Mouse (Mus musculus) adrenal gland, postnatal 25 days (tissue): Measurements from ENCODE around the gene Aph1c. TPM values are rescaled to one million over a fixed set of nuclear protein-coding genes. Genes with fewer than 3 reads are reported as not detected.
"Not testable (repeated sequence)": the region's sequence is repeated elsewhere in the genome, so short reads cannot be mapped to it uniquely, and the experiment has no call there.

Source experiments
- DNase-seq: peaks from one replicate; pipeline ENCODE4 v3.0.0; 2021; ENCODE audit warnings: mixed read lengths
- long read RNA-seq: library from polyadenylated mRNA; stranded (forward); transcript quantifications from one replicate; pipeline ENCODE4 v2.0.0, GENCODE M21; 2021
- total RNA-seq: library from RNA; stranded (reverse); gene quantifications from 2 replicates; pipeline ENCODE4 v1.2.3, GENCODE M21; 2021

Aph1c gene
- 5.7 and 13.6 TPM in 2 replicates for total RNA-seq
- long read RNA-seq, full-length matches to known transcripts, result 9 of 16 reads
- long read RNA-seq, partial matches to known transcripts, result 1 of 16 reads
- long read RNA-seq, other reads (novel, unspliced or antisense), result 6 of 16 reads

GRCm38 (mm10) chr9:66834318-66835096, at the start of gene Aph1c:
TSS of gene Aph1c (minus strand) at chr9:66834726.
- DNase-seq, result peak; percentile 98

GRCm38 (mm10) chr9:66883500-66883899, 49.0 kb upstream of the Aph1c start:
- DNase-seq, result no peak

DNA sequence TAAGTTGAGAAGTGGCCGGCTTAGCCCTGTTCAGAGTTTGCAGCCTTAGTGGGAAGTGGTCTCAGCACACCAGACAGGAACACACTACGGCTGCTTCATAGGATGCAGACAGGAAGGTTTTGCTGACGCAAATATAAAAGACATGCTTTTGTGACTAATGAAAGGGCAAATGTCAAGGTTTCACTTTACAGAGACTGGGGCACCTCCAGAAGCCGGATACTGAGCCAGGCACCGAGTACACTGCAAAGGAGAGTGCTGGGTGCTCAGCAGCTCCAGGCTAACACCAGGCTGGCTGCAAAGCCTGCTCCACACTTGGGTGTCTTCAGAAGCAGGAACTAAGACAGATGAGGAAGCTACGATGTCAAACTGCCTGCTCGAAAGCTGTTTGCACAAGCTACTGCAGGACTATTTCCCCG, 47.9 kb upstream of the Aph1c start:
- DNase-seq, result peak; percentile 23

DNA sequence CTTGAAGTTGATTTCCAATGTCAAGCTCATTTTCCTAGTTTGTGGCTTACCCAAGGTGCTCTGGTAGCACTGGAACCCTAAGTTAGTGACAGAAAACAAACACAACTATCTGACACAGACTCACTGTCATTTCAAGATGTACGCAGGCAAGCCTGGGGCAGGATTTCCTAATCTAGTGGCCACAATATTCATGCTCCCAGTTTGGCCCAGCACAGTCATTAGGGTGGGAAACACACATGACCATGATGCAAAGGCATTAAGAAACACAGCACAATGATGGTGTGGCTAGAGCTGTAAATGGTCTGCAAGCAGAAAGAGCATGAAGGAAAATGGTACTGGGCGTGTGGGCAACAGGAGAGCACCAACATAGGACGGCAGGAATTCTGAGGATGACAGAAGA, 47.3 kb upstream of the Aph1c start:
- no peak for DNase-seq

GRCm38 (mm10) chr9:66880752-66881151, 46.2 kb upstream of the Aph1c start:
- DNase-seq, result no peak

- DNase-seq, result no peak
These were observed 45.0 kb upstream of the Aph1c start for GRCm38 (mm10) chr9:66879486-66879885.

DNA sequence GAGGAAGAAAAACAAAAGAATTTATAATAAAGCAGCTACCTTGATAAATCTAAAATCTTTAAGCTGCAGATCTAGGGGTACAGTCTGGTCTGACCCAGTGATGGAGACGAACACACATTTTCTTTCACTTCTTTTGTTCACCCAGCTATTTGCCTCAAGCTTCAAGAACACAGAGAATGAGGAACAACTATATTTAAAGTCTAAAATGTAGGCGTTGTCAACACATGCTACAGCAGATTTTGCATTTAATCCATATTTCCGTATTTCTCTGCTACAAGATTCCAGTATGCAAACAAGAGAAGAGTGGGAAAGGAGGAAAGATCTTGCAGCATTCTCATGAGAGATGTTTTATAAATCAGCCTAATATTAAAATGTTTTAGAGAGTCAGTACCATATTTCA, 44.4 kb upstream of the Aph1c start:
- no peak for DNase-seq

DNA sequence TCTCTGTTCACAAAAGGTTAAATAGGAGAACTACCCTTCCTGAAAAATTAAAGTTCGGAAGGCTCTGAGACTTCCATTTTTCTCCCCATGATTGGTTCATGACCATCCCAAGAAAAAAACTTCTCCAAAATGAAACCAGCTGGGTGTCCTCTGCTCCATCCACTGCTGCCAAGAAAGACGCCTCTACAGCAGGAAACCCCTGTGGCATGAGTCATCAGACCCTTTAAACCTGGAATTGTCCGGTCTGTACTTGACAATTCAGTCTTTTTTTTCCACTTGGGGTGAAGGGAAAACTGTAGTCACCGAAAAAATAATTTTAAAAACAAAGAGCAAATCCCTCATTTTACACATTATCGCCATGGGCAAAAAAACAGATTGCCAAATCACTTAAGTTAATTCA, 42.1 kb upstream of the Aph1c start:
- no peak for DNase-seq

GRCm38 (mm10) chr9:66874297-66874696, 39.8 kb upstream of the Aph1c start:
- DNase-seq, result no peak

- no peak for DNase-seq
These were observed 39.0 kb upstream of the Aph1c start for GRCm38 (mm10) chr9:66873531-66873930.

DNA sequence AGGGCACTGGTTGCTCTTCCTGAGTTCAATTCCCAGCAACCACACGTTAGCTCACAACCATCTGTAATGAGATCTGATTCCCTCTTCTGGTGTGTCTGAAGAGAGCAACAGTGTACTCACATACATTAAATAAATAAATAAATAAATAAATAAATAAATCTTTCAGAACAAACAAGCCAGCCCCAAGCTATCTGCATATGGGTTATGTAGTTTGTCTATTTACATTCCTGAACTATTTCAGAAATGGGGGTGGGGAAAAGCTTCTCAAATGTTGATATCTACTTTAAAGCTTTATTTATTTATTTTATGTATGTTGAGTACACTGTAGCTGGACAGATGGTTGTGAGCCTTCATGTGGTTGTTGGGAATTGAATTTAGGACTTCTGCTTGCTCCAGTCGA, 38.5 kb upstream of the Aph1c start:
- not testable (repeated sequence) for DNase-seq

- peak; percentile 84 for DNase-seq
These were observed 37.6 kb upstream of the Aph1c start for GRCm38 (mm10) chr9:66872015-66872727.

DNA sequence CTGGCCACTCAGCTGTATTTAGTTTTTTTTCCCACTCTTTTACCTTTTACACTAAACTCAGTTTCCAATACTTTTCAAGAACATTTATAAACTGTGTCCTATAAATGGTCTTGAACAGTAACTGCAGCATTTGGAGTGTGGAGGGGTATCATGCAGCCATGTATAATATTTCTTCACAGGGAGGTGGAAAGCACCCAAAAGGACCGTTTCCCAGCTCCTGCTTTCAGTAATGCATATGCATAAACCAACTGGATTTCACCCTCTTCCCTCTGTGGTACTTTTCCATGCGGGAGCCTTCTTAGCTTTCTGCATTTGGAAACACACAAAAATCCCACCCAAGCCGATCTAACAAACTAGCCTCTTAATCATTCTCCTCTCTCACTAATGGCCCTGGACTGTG, 30.2 kb upstream of the Aph1c start:
- DNase-seq, result no peak

- DNase-seq, result no peak
These were observed 28.9 kb upstream of the Aph1c start for GRCm38 (mm10) chr9:66863456-66863855.

GRCm38 (mm10) chr9:66862202-66862601, 27.7 kb upstream of the Aph1c start:
- DNase-seq, result no peak

DNA sequence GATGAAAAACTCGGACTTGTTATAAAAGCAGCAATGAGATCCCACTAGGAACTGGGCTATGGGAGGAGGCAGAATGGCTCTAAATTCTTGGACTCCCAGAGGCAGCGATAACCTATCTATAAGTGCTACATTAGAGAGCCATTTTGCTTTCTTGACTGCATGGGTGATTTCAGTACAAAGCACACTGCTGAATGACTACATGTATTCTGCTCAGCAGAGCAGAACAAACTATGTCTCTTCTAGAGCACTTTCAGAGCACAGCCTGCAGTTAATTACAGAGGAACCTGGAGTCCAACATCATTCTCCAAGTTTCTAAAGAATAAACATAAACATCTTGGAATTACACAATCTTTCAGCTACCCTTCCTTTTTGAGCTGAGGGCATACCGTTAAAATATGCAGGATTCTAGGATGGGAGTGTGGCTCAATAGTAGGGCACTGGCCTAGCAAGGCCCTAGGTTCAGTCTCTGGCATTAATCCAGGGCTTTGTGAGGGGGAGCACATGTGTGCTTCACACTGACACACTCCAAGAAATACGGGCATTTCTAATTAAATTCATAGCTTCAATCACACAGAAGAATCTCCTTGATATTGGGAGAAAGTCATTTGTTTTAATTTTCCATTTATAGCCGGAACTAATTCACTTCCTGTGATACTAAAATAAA, 26.7 kb upstream of the Aph1c start:
- no peak for DNase-seq

DNA sequence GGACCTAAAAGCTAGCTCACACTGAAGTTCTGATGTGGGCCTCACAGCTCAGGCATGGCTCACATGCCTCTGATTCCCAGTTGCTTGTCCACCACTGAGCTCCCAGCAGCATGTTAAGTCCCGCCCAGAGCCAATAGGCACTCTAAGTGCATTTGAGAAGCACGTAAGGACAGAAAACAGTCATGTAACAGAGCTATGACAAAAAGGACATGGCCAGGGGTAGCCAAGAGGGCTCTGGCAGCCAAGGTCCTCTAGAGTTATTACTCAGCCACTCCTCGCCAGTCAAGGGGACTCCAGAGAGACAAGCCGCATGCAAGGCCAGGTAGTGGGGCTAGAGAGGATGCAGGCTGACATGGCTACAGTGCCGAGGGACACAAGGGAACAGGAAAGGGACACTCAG, 25.0 kb upstream of the Aph1c start:
- DNase-seq, result no peak

- no peak for DNase-seq
These were observed 21.3 kb upstream of the Aph1c start for GRCm38 (mm10) chr9:66855865-66856264.

GRCm38 (mm10) chr9:66852592-66852991, 18.1 kb upstream of the Aph1c start:
- no peak for DNase-seq

- DNase-seq, result no peak
These were observed 16.4 kb upstream of the Aph1c start for GRCm38 (mm10) chr9:66850966-66851365.

DNA sequence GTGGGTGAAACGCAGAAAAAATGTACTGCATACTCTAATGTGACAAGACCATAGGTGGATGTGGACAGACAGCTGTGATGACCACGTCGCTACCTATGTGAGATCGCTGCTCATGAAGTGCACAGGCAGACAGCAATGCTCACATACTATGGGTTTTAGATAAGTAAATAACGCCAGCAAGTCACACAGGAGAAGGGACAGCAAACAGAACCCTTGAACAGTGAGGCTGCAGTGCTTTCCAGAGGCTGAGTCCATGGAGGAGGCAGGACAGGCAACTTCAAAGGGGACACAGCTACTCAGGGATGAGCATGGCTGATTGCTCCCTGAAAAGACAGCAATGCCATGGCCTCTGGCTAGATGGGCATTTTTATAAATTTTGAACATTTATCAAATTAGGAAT, 12.3 kb upstream of the Aph1c start:
- no peak for DNase-seq

- peak; percentile 62 for DNase-seq
These were observed 563 bp upstream of the Aph1c start for GRCm38 (mm10) chr9:66835097-66835480.

DNA sequence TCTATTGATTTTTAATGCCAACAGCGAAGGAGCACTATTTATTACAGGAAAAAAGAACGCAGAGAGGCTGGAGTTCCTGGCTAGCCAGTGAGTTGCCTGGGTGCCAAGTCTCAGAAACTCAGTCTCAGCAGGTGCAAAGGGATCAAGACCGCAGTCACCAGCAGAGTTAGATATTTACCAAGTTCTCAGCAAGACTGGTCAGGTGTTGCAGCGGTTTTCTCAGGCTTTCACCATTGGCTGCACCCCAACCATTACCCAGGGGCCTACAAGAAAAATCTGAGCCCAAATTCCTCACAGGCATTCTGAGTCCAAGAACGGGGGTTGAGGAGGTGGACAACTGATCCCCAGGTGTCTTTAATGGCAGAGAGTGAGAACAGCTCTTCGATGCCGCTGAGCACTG, 675 bp downstream of the Aph1c start:
- no peak for DNase-seq
